Mouse (Mus musculus) embryo, embryonic 11.5 days (tissue): ENCODE measurements at regions not wholly inside any gene's neighbourhood (a gene's known extent, or its start where the extent isn't known, plus 50 kb on each side); places are given as distances from the start of the nearest gene placed in this dataset.
A peak's percentile ranks its signal among the peaks of the same experiment; 100 is the strongest.

Experiments
- DNase-seq: peaks from one replicate; pipeline ENCODE4 v3.0.0-alpha.2; 2012; ENCODE audit warnings: low read depth, low spot score

DNA sequence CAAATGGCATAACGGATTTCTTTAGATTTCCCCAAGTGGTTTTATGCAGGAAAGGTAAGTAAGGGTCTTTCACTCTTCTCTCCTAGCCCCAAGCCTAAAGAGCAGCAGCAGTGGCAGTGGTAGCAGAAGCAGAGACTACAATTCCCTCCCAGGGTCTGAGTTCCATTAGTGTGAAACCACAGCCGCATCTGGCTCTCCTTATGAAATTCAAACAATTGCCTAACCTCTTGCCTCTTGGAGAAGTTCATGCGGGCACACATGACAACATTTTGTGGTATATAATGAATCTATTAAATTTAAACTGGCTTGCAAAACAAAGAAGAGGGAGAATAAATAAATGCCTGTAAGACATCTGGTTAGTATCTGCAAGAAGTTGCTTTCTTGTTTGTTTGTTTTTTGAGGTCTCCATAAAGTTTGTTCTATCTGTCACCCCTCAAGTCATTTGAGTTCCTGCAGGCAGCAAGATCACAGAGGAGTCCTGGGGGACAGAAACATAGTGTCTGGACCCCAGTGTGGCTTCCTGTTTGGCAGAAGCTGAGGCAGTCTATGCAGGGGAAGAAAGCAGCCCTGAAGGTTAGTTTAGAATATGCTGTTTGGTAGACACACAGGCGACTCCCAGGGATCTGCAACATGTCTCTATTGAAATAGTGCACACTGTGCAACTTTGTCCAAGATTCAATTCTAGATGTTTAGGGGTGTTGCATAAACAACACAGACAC lies 578.9 kb downstream of the Kctd12 start:
- DNase-seq, result no peak

DNA sequence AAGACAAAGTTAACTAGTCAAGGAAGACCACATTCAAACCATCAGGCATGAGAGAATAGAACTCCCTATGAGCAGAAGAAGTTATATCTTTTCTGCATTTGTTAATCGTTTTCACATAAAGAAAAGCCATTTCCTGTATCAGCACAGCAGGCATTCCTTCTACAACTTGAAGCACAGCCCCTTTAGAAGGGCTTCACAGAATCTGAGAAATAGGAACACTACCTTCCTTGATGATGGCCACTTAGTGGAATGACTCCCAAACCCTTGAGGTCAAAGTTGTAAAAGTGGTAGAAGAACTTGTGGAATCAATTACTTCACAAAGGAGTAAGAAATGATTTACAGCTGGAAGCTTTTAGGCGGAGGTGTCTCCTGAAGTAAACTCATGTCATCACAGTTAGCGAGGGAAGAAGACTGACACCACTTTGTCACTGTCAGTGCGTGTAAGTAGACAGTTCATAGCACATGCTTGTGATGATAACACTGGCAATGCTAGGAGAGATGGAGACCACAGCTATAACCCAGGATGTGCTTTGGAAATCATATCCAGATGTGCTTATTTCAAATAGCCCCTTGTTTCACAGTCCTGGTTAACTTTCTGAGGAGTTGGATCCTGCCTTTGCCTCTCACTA lies 580.3 kb downstream of the Kctd12 start:
- DNase-seq, result peak; percentile 46

GRCm38 (mm10) chr14:102396036-102396734 lies 586.3 kb downstream of the Kctd12 start:
- no peak for DNase-seq

GRCm38 (mm10) chr14:102392351-102392750 lies 590.1 kb downstream of the Kctd12 start:
- no peak for DNase-seq

- DNase-seq, result no peak
These were observed 609.4 kb downstream of the Kctd12 start for GRCm38 (mm10) chr14:102372994-102373567.

- no peak for DNase-seq
These were observed 620.8 kb downstream of the Kctd12 start for GRCm38 (mm10) chr14:102361589-102361988.

DNA sequence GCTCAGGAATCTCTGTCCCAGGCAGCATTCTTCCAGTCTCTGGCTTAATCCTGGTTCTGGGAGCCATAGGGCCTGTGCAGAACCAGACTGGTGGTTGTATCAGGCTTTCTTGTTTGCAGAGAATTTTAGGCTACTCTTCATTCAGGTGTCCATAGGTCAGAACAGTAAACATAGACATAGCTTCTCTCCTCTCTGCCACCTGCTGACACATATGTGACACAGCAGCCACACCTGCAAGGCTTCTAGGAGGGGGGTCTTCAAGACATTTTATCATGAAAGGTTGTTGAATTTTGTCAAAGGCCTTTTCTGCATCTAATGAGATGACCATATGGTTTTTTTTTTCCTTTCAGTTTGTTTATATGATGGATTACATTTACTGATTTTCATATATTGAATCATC lies 599.7 kb downstream of the Lmo7 start:
- no peak for DNase-seq

GRCm38 (mm10) chr14:102306332-102306731 lies 576.6 kb downstream of the Lmo7 start:
- no peak for DNase-seq

DNA sequence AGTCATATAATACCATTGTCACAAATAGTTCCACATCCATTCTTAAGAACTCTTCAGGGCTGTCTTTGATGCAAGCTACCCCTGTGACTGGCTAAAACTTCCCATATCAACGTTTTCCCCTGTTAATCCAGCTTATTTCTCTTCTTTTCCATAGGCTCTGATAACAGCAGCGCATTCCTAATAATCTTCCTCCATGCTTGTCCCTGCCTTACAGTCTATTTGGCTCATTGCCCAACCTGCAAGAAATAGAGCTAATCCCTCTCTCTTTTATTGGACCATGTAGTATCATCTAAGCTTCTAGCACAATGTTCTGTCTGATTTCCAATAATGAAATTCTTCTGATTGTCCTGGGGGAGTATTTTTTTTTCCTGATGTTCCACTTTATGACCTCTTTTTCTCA lies 573.1 kb downstream of the Lmo7 start:
- no peak for DNase-seq

- DNase-seq, result no peak
These were observed 570.5 kb downstream of the Lmo7 start for GRCm38 (mm10) chr14:102300251-102300650.

GRCm38 (mm10) chr14:102291361-102291760 lies 561.6 kb downstream of the Lmo7 start:
- no peak for DNase-seq

DNA sequence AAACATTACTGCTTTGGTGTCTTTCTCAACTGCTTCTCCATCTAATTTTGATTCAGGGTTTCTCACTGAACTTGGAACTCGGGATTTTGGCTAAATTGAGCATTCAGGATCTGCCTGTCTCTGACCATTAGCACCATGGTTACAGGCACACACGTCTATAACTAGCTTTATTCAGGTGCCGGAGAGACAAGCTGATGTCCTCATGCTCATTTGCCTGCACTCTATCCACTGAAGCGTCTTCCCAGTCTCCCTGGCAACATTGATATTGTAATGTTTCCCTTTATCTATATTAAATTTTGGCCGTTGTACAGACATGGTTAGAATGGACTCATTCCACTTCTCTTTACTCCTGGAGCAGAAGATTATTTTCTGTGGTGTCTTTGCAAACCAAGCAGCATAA lies 520.3 kb downstream of the Lmo7 start:
- no peak for DNase-seq

DNA sequence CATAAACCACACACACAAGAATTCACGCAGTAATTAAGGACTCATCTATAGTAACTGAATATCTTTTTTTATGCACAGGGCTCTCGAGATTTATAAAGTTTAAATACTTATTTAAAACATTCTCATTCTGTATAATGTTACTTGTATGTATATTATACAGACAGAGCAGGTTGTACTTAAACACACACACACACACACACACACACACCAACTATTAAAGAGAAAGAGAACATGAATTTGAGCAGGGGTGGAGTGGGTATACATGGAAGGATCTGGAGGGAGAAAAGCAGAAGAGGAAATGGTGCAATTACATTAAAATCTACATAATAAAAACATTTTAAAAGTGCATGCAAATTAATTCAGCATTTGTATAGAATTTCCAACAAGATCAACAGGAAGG lies 518.8 kb downstream of the Lmo7 start:
- DNase-seq, result no peak

DNA sequence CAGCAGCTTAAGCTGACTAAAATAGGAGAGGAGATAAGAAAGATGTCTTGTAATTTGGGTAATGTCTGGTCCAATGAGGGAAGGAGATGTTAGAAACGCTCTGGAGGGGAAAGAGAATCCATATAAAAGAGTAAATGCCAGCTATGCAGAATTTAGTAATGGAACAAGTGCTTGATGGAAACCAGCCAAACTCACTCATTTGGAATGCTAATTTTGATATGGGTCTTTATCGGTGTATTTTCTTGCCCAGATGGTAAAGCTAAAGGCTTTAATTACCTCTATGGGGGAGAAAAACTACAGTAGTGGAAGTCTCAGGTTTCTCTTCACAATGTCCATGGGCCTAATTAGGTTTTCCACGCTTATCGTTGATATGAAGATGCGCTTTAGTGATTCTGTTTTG lies 518.3 kb downstream of the Lmo7 start:
- DNase-seq, result no peak

DNA sequence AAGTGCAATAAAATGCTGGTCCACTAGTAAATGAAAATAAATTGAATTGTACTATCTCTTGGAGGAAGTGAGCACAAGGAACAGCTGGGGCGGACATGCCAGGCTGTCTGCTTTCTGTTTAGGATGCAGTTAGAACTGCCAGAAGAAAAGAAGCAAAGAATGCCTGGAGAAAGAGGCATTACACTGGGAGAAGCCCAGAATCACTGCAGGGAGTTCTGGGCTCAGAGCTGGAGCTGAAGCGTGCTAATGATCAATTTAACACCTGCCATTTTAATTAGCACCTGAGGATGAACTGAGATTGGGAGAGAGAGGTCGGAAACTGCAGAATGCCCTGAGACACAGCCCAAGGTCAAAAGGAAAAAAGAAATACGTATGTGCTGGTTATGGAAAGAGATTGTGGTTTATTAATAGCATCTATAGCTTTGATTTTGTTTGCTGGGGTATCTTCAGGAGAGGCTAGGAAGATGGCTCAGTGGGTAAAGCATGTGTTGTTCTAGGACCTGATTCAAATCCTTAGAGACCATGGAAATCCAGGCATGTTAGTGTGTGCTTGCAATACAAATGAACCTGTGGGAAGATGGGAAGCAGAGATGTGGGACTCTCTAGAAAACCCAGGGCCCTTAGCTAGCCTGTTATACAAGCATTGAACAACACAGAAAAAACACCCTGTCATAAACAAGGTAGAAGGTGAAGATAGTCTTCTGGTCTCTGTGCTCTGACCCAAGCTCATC lies 514.2 kb downstream of the Lmo7 start:
- DNase-seq, result no peak

DNA sequence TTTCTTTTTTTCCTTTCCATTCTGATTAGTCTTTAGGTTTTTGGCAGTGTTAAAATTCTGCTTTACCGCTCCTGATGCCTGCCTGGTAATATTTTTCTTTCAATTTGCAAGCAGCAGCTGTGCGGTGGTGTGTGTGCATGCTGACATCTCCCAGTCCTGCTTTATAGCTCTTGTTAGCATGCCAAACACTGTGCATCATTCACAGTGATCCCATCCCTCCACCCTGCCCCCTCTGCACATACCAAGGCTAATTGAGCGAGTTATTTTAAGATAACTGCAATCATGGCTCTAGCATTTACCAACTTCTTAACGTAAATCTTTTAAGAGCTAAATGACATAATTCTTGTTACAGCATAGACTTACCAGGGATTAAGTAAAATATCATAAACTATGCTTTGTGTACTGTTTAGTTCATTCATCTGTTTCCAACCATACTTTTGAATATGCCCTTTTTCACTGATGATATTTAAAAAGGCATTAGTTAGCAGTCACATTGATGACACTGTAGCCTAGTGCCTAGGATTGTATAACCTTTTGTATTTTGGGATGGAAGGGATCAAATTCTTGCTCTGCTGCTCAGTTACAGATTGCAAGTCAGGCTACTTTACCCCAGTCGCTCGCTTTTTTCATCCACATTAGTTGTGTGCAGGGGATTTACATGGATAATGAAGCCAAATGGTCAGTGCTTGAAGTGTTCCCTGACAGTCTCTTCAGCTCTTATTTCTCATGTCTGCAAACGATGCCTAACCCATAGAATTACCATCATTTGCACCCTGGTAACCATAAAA lies 487.0 kb downstream of the Lmo7 start:
- DNase-seq, result no peak

DNA sequence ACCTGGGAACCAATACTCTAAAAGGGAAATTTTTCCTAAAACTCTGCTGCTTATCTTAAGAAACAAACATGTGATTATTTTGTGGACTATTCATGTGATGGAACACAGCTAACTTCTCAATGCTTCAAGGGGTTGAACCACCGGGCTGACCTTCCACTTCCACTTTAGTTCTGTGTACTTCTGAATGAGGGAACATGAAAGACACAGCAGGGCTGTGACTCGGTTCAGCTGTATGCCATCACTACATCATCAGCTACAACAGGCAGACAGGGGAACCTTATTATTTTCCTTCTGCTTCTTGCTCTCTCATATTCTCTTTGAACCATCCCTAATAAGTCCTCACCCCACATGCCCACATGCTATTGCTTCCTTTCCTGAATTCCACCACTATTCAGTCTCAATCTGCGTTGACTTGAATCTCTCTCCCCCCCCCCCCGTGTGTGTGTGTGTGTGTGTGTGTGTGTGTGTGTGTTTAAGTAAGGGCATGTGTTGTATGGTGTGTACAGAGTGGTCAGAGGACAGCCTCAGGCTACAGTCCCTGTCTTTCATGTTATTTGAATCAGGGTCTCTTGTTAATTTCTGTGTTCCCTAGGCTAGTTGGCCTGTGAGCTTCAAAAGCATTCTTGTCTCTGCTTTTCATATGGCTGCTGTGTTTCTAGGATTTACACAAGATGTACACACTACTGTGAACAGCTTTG lies 485.7 kb downstream of the Lmo7 start:
- DNase-seq, result no peak

GRCm38 (mm10) chr14:102212079-102212478 lies 482.3 kb downstream of the Lmo7 start:
- no peak for DNase-seq

- no peak for DNase-seq
These were observed 475.3 kb downstream of the Lmo7 start for GRCm38 (mm10) chr14:102204881-102205671.

- DNase-seq, result no peak
These were observed 469.7 kb downstream of the Lmo7 start for GRCm38 (mm10) chr14:102199430-102199829.
